Mouse (Mus musculus): ENCODE results near the gene Krtap26-1. TPM values are rescaled to one million over a fixed set of nuclear protein-coding genes. Genes with fewer than 3 reads are reported as not detected.

Gene Krtap26-1
- polyA plus RNA-seq, 1 experiment, result not detected

DNA sequence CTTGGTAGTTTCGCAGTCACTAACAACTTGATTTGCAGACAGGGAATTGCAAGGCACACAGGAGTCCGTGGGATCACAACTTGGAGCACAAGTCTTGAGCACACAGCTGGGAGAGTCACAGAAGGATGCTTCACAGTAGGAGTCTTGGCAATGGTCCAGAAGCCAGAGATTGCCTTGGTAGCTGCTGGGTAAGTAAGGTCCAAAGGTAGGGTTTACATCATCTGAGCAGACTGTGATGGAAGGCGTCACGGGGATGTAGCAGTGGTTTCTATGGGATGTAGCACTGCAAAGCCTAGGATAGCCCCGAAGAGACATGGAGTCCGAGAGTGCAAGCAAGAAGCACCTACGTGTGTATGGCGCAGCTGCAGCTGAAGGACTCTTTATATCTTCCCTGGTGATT is 35.7 kb downstream of the Krtap26-1 start, which contains the start of gene Krtap24-1:
Gene Krtap24-1 (minus strand): TSS at position 358 of the 400 bp plus-strand sequence.
- Histone ChIP-seq H3K79me2 (ENCODE audit: control insufficient read depth, insufficient read depth) (no peaks in the 10 kb centered on the region), H3K4me2 (ENCODE audit: low read depth) (no peak within 1 kb of the TSS), H3K36me3 (ENCODE audit: control insufficient read depth, insufficient read depth) (no peaks in the 10 kb centered on the region), H3K4me3 (no peak within 1 kb of the TSS), H3ac (ENCODE audit: control insufficient read depth, insufficient read length) (no peak within 1 kb of the TSS), H3K27me3 (ENCODE audit: control insufficient read depth, insufficient read depth, insufficient read length) (no peaks in the 10 kb centered on the region)
- TF ChIP-seq SRF (IDR thresholded peaks at IDR 0.05; ENCODE audit: control insufficient read depth, insufficient read length, low read depth) (no peak), POLR2AphosphoS2 (IDR thresholded peaks at IDR 0.05; ENCODE audit: insufficient read length, low read depth) (no peak), TCF3 (IDR thresholded peaks at IDR 0.05; ENCODE audit: insufficient read length, low read depth) (no peak), MAX (IDR thresholded peaks at IDR 0.05; ENCODE audit: low read depth) (no peak), MYOG (IDR thresholded peaks at IDR 0.05; ENCODE audit: control insufficient read depth in 1 of 3, insufficient read depth in 1 of 3, insufficient read length in 2 of 3, low read depth in 2 of 3) (no peak), TCF12 (IDR thresholded peaks at IDR 0.05; ENCODE audit: insufficient read depth, poor library complexity, severe bottlenecking) (no peak), MYOD1 (IDR thresholded peaks at IDR 0.05; ENCODE audit: control insufficient read depth in 1 of 3, insufficient read length in 2 of 3, low read depth in 2 of 3) (no peak), USF1 (IDR thresholded peaks at IDR 0.05; ENCODE audit: low read depth) (no peak), CEBPB (IDR thresholded peaks at IDR 0.05; ENCODE audit: insufficient read depth, poor library complexity, severe bottlenecking) (no peak), REST (IDR thresholded peaks at IDR 0.05; ENCODE audit: insufficient read depth, insufficient read length) (no peak), E2F4 (IDR thresholded peaks at IDR 0.05; ENCODE audit: insufficient read depth) (no peak), POLR2A (IDR thresholded peaks at IDR 0.05; ENCODE audit: insufficient read length, low read depth) (no peak)

DNA sequence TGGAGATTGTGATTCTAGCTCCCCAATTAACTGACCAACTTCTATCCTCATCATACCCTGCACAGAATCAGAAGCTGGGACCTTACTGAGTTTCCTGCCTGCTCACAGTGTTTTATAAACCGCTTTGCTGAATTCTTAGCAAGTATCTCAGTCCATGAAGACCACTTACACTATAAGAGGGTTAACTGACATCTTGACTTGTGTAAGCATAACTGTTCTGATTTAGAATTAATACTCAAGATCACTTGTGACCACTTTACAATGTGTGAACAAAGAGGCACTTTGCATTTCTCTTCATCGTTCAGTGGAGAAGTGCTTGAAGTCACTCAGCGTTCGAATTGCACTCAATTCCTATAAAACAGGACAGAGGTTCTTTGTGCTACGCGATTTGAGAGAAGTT is 43.0 kb downstream of the Krtap26-1 start:
- Histone ChIP-seq H3ac (ENCODE audit: control insufficient read depth, insufficient read length) (no peak overlapping the region), H3K36me3 (ENCODE audit: control insufficient read depth, insufficient read depth) (no peaks in the 10 kb centered on the region), H3K4me3 (no peak overlapping the region), H3K27me3 (ENCODE audit: control insufficient read depth, insufficient read depth, insufficient read length) (no peaks in the 10 kb centered on the region), H3K4me2 (ENCODE audit: low read depth) (no peak overlapping the region), H3K79me2 (ENCODE audit: control insufficient read depth, insufficient read depth) (no peaks in the 10 kb centered on the region)
- TF ChIP-seq MAX (IDR thresholded peaks at IDR 0.05; ENCODE audit: low read depth) (no peak), MYOD1 (IDR thresholded peaks at IDR 0.05; ENCODE audit: control insufficient read depth in 1 of 3, insufficient read length in 2 of 3, low read depth in 2 of 3) (no peak), SRF (IDR thresholded peaks at IDR 0.05; ENCODE audit: control insufficient read depth, insufficient read length, low read depth) (no peak), POLR2AphosphoS2 (IDR thresholded peaks at IDR 0.05; ENCODE audit: insufficient read length, low read depth) (no peak), USF1 (IDR thresholded peaks at IDR 0.05; ENCODE audit: low read depth) (no peak), TCF12 (IDR thresholded peaks at IDR 0.05; ENCODE audit: insufficient read depth, poor library complexity, severe bottlenecking) (no peak), CEBPB (IDR thresholded peaks at IDR 0.05; ENCODE audit: insufficient read depth, poor library complexity, severe bottlenecking) (no peak)

- H3K27me3 ChIP-seq (ENCODE audit: control insufficient read depth, insufficient read depth, insufficient read length), result no peaks in the 10 kb centered on the region
- no peaks in the 10 kb centered on the region for H3K36me3 ChIP-seq (ENCODE audit: control insufficient read depth, insufficient read depth)
- H3K79me2 ChIP-seq (ENCODE audit: control insufficient read depth, insufficient read depth), result no peaks in the 10 kb centered on the region
- TF ChIP-seq MAX (IDR thresholded peaks at IDR 0.05; ENCODE audit: low read depth) (no peak), SRF (IDR thresholded peaks at IDR 0.05; ENCODE audit: control insufficient read depth, insufficient read length, low read depth) (no peak), MYOG (IDR thresholded peaks at IDR 0.05; ENCODE audit: control insufficient read depth in 1 of 3, insufficient read depth in 1 of 3, insufficient read length in 2 of 3, low read depth in 2 of 3) (no peak), REST (IDR thresholded peaks at IDR 0.05; ENCODE audit: insufficient read depth, insufficient read length) (no peak), E2F4 (IDR thresholded peaks at IDR 0.05; ENCODE audit: insufficient read depth) (no peak), CEBPB (IDR thresholded peaks at IDR 0.05; ENCODE audit: insufficient read depth, poor library complexity, severe bottlenecking) (no peak), TCF12 (IDR thresholded peaks at IDR 0.05; ENCODE audit: insufficient read depth, poor library complexity, severe bottlenecking) (no peak), MYOD1 (IDR thresholded peaks at IDR 0.05; ENCODE audit: control insufficient read depth in 1 of 3, insufficient read length in 2 of 3, low read depth in 2 of 3) (no peak), USF1 (IDR thresholded peaks at IDR 0.05; ENCODE audit: low read depth) (no peak), POLR2AphosphoS2 (IDR thresholded peaks at IDR 0.05; ENCODE audit: insufficient read length, low read depth) (no peak), TCF3 (IDR thresholded peaks at IDR 0.05; ENCODE audit: insufficient read length, low read depth) (no peak), POLR2A (IDR thresholded peaks at IDR 0.05; ENCODE audit: insufficient read length, low read depth) (no peak)
- no peak overlapping the region for H3ac ChIP-seq (ENCODE audit: control insufficient read depth, insufficient read length)
- H3K4me3 ChIP-seq, result no peak overlapping the region
- H3K4me2 ChIP-seq (ENCODE audit: low read depth), result no peak overlapping the region
Observed at GRCm38 (mm10) chr16:88602464-88602863, 45.1 kb downstream of the Krtap26-1 start.

GRCm38 (mm10) chr16:88600303-88600702 is 47.3 kb downstream of the Krtap26-1 start:
- no peak overlapping the region for H3ac ChIP-seq (ENCODE audit: control insufficient read depth, insufficient read length)
- TF ChIP-seq E2F4 (IDR thresholded peaks at IDR 0.05; ENCODE audit: insufficient read depth) (no peak), CEBPB (IDR thresholded peaks at IDR 0.05; ENCODE audit: insufficient read depth, poor library complexity, severe bottlenecking) (no peak), USF1 (IDR thresholded peaks at IDR 0.05; ENCODE audit: low read depth) (no peak), SRF (IDR thresholded peaks at IDR 0.05; ENCODE audit: control insufficient read depth, insufficient read length, low read depth) (no peak), MYOD1 (IDR thresholded peaks at IDR 0.05; ENCODE audit: control insufficient read depth in 1 of 3, insufficient read length in 2 of 3, low read depth in 2 of 3) (no peak), TCF12 (IDR thresholded peaks at IDR 0.05; ENCODE audit: insufficient read depth, poor library complexity, severe bottlenecking) (no peak), POLR2AphosphoS2 (IDR thresholded peaks at IDR 0.05; ENCODE audit: insufficient read length, low read depth) (no peak), MYOG (IDR thresholded peaks at IDR 0.05; ENCODE audit: control insufficient read depth in 1 of 3, insufficient read depth in 1 of 3, insufficient read length in 2 of 3, low read depth in 2 of 3) (no peak), MAX (IDR thresholded peaks at IDR 0.05; ENCODE audit: low read depth) (no peak), TCF3 (IDR thresholded peaks at IDR 0.05; ENCODE audit: insufficient read length, low read depth) (no peak), REST (IDR thresholded peaks at IDR 0.05; ENCODE audit: insufficient read depth, insufficient read length) (no peak)
- H3K4me3 ChIP-seq, result no peak overlapping the region
- H3K27me3 ChIP-seq (ENCODE audit: control insufficient read depth, insufficient read depth, insufficient read length), result no peaks in the 10 kb centered on the region
- H3K79me2 ChIP-seq (ENCODE audit: control insufficient read depth, insufficient read depth), result no peaks in the 10 kb centered on the region
- H3K36me3 ChIP-seq (ENCODE audit: control insufficient read depth, insufficient read depth), result no peaks in the 10 kb centered on the region
- no peak overlapping the region for H3K4me2 ChIP-seq (ENCODE audit: low read depth)
